Mouse (Mus musculus) 3T3-L1 (cell line): ENCODE measurements around the gene Cryz.
"Not testable (repeated sequence)": the region's sequence is repeated elsewhere in the genome, so short reads cannot be mapped to it uniquely, and the experiment has no call there.

Experiments
- DNase-seq: peaks from one replicate; pipeline ENCODE4 v3.0.0-alpha.2; 2015; ENCODE audit warnings: low read depth, low spot score

Gene Cryz

GRCm38 (mm10) chr3:154607896-154608295, 11.4 kb downstream of the Cryz start:
- no peak for DNase-seq

- peak; percentile 20 for DNase-seq
Measured at GRCm38 (mm10) chr3:154611888-154612287, 15.4 kb downstream of the Cryz start.

GRCm38 (mm10) chr3:154614771-154615170, 18.3 kb downstream of the Cryz start:
- no peak for DNase-seq

GRCm38 (mm10) chr3:154615304-154615703, 18.8 kb downstream of the Cryz start:
- DNase-seq: no peak

GRCm38 (mm10) chr3:154616106-154616505, 19.6 kb downstream of the Cryz start:
- DNase-seq: no peak

GRCm38 (mm10) chr3:154628284-154628683, 31.8 kb downstream of the Cryz start:
- DNase-seq: peak; percentile 21

GRCm38 (mm10) chr3:154631281-154631680, 34.8 kb downstream of the Cryz start:
- not testable (repeated sequence) for DNase-seq

- no peak for DNase-seq
Measured at GRCm38 (mm10) chr3:154633091-154633490, 36.6 kb downstream of the Cryz start.

- DNase-seq: peak; percentile 59
Measured at GRCm38 (mm10) chr3:154646638-154647442, 50.3 kb downstream of the Cryz start.

GRCm38 (mm10) chr3:154647443-154647780, 50.9 kb downstream of the Cryz start:
- DNase-seq: no peak

- DNase-seq: no peak
Measured at GRCm38 (mm10) chr3:154649411-154650285, 53.1 kb downstream of the Cryz start.

- no peak for DNase-seq
Measured at GRCm38 (mm10) chr3:154651192-154651821, 54.8 kb downstream of the Cryz start.

GRCm38 (mm10) chr3:154652581-154653420, 56.3 kb downstream of the Cryz start:
- DNase-seq: peak; percentile 73

- no peak for DNase-seq
Measured at GRCm38 (mm10) chr3:154653454-154653853, 56.9 kb downstream of the Cryz start.

- no peak for DNase-seq
Measured at GRCm38 (mm10) chr3:154654284-154654683, 57.8 kb downstream of the Cryz start.

- no peak for DNase-seq
Measured at GRCm38 (mm10) chr3:154654901-154655300, 58.4 kb downstream of the Cryz start.

GRCm38 (mm10) chr3:154655711-154656110, 59.2 kb downstream of the Cryz start:
- peak; percentile 65 for DNase-seq

GRCm38 (mm10) chr3:154663545-154663944, 67.0 kb downstream of the Cryz start, which contains the start of gene Erich3:
Erich3 (plus strand) TSS chr3:154663859.
- no peak for DNase-seq

GRCm38 (mm10) chr3:154663976-154664581, 67.6 kb downstream of the Cryz start:
- DNase-seq: no peak

GRCm38 (mm10) chr3:154664636-154665035, 68.1 kb downstream of the Cryz start:
- DNase-seq: no peak

- peak; percentile 51 for DNase-seq
Measured at GRCm38 (mm10) chr3:154668485-154668884, 72.0 kb downstream of the Cryz start.
